Mouse (Mus musculus): Measurements from ENCODE around the gene Zfand3. TPM values are rescaled to one million over a fixed set of nuclear protein-coding genes. Genes with fewer than 3 reads are reported as not detected.

Gene Zfand3
- total and polyA plus RNA-seq, 2 experiments = 46.7 to 63.3 TPM

DNA sequence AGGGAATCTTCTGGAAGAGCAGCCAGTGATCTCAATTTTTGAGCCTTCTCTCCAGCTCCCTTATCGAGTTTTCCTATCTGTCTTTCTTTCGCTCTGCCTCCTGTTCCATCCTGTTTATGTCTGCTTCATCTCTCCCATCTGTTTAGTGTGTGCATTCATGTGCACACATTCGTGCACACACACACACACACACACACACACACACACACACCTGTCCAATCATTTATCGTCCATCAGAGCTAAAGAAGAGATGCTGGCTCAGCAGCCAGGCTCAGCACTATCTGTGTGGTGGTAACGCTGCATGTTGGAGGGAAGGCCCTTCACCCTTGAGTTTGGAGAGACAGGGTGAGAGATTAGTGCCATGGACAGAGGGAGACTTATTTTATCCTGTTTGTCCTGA lies 21.3 kb upstream of the Zfand3 start:
- H3K27ac ChIP-seq (replicated peaks; ENCODE audit: insufficient read depth, low read depth, low read length) = no peak overlapping the region
- H3K27me3 ChIP-seq (ENCODE audit: control insufficient read depth, insufficient read depth, low read length) = no peaks in the 10 kb centered on the region
- 89% methylated on average over 5 of the region's 5 CpGs for WGBS
- no peak overlapping the region for H3K9ac ChIP-seq (ENCODE audit: low read depth, low read length)
- no peak for DNase-seq (ENCODE audit: extremely low read depth, low read depth, low spot score)
- no peaks in the 10 kb centered on the region for H3K79me2 ChIP-seq (ENCODE audit: control insufficient read depth, insufficient read depth, low read length)
- H3K36me3 ChIP-seq (ENCODE audit: control insufficient read depth, insufficient read depth, low read length) = no peaks in the 10 kb centered on the region
- TF ChIP-seq CTCF (IDR thresholded peaks at IDR 0.05; ENCODE audit: low read depth, low read length) (no peak), POLR2A (IDR thresholded peaks at IDR 0.05; ENCODE audit: extremely low read depth, insufficient read depth, low read length) (no peak)
- H3K4me1 ChIP-seq (ENCODE audit: control insufficient read depth, insufficient read depth, low read length) = peaks cover 3% of the 10 kb centered on the region; the same call in 1 of the 2 replicates
- no peak overlapping the region for H3K4me3 ChIP-seq (ENCODE audit: insufficient read depth, low read depth, low read length)

DNA sequence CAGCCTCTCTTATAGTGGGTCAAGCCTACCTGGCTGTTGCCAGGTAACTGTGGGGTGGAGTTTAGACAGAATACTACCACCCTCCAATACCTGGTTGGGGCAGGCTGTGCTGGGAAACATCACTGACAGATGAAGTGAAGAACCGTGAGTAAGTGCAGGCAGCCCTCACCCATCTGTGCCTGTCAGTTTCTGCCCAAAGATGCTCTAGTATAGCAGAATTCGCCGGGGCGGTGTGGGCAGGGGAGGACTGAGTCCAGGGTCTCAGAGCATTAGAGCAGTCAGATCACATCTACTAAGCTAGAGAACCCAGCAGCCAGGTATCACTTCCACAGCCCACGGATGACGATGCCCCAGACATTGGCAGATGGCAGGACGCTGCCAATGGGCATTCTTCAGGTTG lies 19.6 kb upstream of the Zfand3 start:
- H3K4me1 ChIP-seq (ENCODE audit: control insufficient read depth, insufficient read depth, low read length) = peaks cover 3% of the 10 kb centered on the region; the same call in 1 of the 2 replicates
- no peak overlapping the region for H3K9ac ChIP-seq (ENCODE audit: low read depth, low read length)
- H3K36me3 ChIP-seq (ENCODE audit: control insufficient read depth, insufficient read depth, low read length) = no peaks in the 10 kb centered on the region
- no peaks in the 10 kb centered on the region for H3K27me3 ChIP-seq (ENCODE audit: control insufficient read depth, insufficient read depth, low read length)
- no peak overlapping the region for H3K27ac ChIP-seq (replicated peaks; ENCODE audit: insufficient read depth, low read depth, low read length)
- 85% methylated on average over 7 of the region's 7 CpGs for WGBS
- TF ChIP-seq CTCF (IDR thresholded peaks at IDR 0.05; ENCODE audit: low read depth, low read length) = no peak
- no peak for TF ChIP-seq POLR2A (IDR thresholded peaks at IDR 0.05; ENCODE audit: extremely low read depth, insufficient read depth, low read length)
- no peak for DNase-seq (ENCODE audit: extremely low read depth, low read depth, low spot score)
- no peak overlapping the region for H3K4me3 ChIP-seq (ENCODE audit: insufficient read depth, low read depth, low read length)
- no peaks in the 10 kb centered on the region for H3K79me2 ChIP-seq (ENCODE audit: control insufficient read depth, insufficient read depth, low read length)

DNA sequence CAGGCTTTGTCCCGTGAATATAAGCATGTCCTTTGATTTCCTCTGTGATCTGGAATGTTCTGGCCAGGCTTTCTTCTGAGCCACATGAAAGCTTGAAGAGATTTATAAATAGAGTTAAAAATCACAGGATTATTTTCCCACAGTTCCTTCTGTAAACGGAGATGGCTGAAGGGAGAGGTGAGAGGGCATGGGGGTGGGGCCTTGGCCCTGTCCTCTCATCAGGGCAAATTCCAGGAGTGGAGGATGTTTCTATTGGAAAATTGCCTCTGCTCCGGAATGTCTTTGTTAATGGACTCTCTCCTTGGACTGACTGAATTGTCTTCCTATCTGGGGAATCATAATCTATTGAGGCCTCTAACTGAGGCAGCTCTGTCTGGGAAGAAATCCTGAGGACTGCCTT lies 19.0 kb upstream of the Zfand3 start:
- TF ChIP-seq CTCF (IDR thresholded peaks at IDR 0.05; ENCODE audit: low read depth, low read length) (no peak), POLR2A (IDR thresholded peaks at IDR 0.05; ENCODE audit: extremely low read depth, insufficient read depth, low read length) (no peak)
- H3K36me3 ChIP-seq (ENCODE audit: control insufficient read depth, insufficient read depth, low read length) = no peaks in the 10 kb centered on the region
- no peak overlapping the region for H3K4me3 ChIP-seq (ENCODE audit: insufficient read depth, low read depth, low read length)
- no peaks in the 10 kb centered on the region for H3K27me3 ChIP-seq (ENCODE audit: control insufficient read depth, insufficient read depth, low read length)
- no peak overlapping the region for H3K27ac ChIP-seq (replicated peaks; ENCODE audit: insufficient read depth, low read depth, low read length)
- peak; percentile 75 for DNase-seq (ENCODE audit: extremely low read depth, low read depth, low spot score)
- no peak overlapping the region for H3K9ac ChIP-seq (ENCODE audit: low read depth, low read length)
- H3K79me2 ChIP-seq (ENCODE audit: control insufficient read depth, insufficient read depth, low read length) = no peaks in the 10 kb centered on the region
- peaks cover 3% of the 10 kb centered on the region; the same call in 1 of the 2 replicates for H3K4me1 ChIP-seq (ENCODE audit: control insufficient read depth, insufficient read depth, low read length)
- 24% methylated on average over 3 of the region's 3 CpGs for WGBS

DNA sequence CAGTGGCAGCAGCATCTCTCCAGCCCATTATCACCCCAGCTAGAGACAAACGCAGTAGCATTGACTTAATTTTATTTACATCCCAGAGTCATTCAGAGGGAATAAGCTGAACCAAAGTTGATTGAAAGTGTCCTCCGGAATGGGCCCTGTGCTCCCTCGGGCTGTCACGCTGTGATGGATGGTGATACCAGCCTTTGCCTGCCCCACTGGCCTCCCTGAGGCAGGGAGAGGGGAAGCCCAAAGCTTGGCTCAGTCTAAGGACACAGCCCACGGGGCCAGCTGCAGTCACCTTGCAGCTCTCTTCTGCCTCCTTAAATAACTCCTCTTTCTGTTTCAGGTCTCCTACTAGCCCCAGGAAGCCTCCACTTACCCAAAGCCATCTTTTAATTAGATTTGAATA lies 16.4 kb upstream of the Zfand3 start:
- 60% methylated on average over 5 of the region's 5 CpGs for WGBS
- no peak overlapping the region for H3K27ac ChIP-seq (replicated peaks; ENCODE audit: insufficient read depth, low read depth, low read length)
- no peak for DNase-seq (ENCODE audit: extremely low read depth, low read depth, low spot score)

DNA sequence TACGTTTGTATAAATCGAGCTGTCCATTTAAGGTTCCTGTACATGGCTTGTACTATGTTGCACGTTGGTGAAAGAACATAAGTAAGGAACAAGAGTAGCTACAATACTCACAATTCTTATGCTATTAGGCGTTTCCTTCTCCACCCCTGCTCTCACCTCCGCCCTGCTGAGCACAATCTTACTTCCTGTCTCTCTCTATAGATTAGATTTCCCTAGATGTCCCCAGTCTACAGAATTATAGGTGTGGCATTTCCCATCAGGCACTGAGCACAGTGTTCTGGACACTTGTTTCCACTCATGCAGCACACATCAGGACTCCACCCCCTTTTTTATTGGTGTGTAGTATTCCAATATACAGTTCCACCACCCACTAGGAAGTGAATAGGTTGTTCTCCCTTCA lies 14.9 kb upstream of the Zfand3 start:
- Histone ChIP-seq H3K36me3 (ENCODE audit: control insufficient read depth, insufficient read depth, low read length) (no peaks in the 10 kb centered on the region), H3K27ac (replicated peaks; ENCODE audit: insufficient read depth, low read depth, low read length) (no peak overlapping the region), H3K79me2 (ENCODE audit: control insufficient read depth, insufficient read depth, low read length) (no peaks in the 10 kb centered on the region), H3K4me1 (ENCODE audit: control insufficient read depth, insufficient read depth, low read length) (peaks cover 3% of the 10 kb centered on the region; the same call in 1 of the 2 replicates), H3K4me3 (ENCODE audit: insufficient read depth, low read depth, low read length) (no peak overlapping the region), H3K27me3 (ENCODE audit: control insufficient read depth, insufficient read depth, low read length) (no peaks in the 10 kb centered on the region), H3K9ac (ENCODE audit: low read depth, low read length) (no peak overlapping the region)
- no peak for DNase-seq (ENCODE audit: extremely low read depth, low read depth, low spot score)
- 91% methylated on average over 5 of the region's 5 CpGs for WGBS
- TF ChIP-seq POLR2A (IDR thresholded peaks at IDR 0.05; ENCODE audit: extremely low read depth, insufficient read depth, low read length) (no peak), CTCF (IDR thresholded peaks at IDR 0.05; ENCODE audit: low read depth, low read length) (no peak)

More for the DNA sequence above, 16.4 kb upstream of the Zfand3 start:
- H3K36me3 ChIP-seq (ENCODE audit: control insufficient read depth, insufficient read depth, low read length) = no peaks in the 10 kb centered on the region
- no peaks in the 10 kb centered on the region for H3K79me2 ChIP-seq (ENCODE audit: control insufficient read depth, insufficient read depth, low read length)
- peaks cover 3% of the 10 kb centered on the region; the same call in 1 of the 2 replicates for H3K4me1 ChIP-seq (ENCODE audit: control insufficient read depth, insufficient read depth, low read length)
- H3K4me3 ChIP-seq (ENCODE audit: insufficient read depth, low read depth, low read length) = no peak overlapping the region
- TF ChIP-seq POLR2A (IDR thresholded peaks at IDR 0.05; ENCODE audit: extremely low read depth, insufficient read depth, low read length) (no peak), CTCF (IDR thresholded peaks at IDR 0.05; ENCODE audit: low read depth, low read length) (no peak)
- H3K27me3 ChIP-seq (ENCODE audit: control insufficient read depth, insufficient read depth, low read length) = no peaks in the 10 kb centered on the region
- no peak overlapping the region for H3K9ac ChIP-seq (ENCODE audit: low read depth, low read length)

DNA sequence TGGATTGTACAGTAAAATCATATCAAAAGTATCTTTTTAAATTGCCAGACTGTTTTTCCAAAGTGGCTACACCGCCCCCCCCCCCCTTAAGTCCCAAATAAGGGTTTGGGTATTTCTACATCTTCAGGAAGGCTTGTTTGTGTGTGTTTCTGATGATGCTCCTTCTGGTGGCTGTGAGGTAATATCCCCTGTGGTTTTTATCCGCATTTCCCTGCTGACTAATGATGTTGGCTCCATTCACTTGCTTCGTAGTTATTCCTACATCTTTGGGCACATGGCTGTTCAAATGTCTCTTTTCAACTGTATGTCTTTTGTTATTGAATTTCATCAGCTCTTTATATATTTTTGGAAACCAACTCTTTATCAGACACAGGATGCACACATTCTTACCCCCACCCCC lies 14.4 kb upstream of the Zfand3 start:
- H3K4me1 ChIP-seq (ENCODE audit: control insufficient read depth, insufficient read depth, low read length) = peaks cover 3% of the 10 kb centered on the region; the same call in 1 of the 2 replicates
- no peaks in the 10 kb centered on the region for H3K36me3 ChIP-seq (ENCODE audit: control insufficient read depth, insufficient read depth, low read length)
- no peaks in the 10 kb centered on the region for H3K27me3 ChIP-seq (ENCODE audit: control insufficient read depth, insufficient read depth, low read length)
- TF ChIP-seq POLR2A (IDR thresholded peaks at IDR 0.05; ENCODE audit: extremely low read depth, insufficient read depth, low read length) = no peak
- TF ChIP-seq CTCF (IDR thresholded peaks at IDR 0.05; ENCODE audit: low read depth, low read length) = no peak
- no peak overlapping the region for H3K4me3 ChIP-seq (ENCODE audit: insufficient read depth, low read depth, low read length)
- 94% methylated on average over 3 of the region's 3 CpGs for WGBS
- H3K27ac ChIP-seq (replicated peaks; ENCODE audit: insufficient read depth, low read depth, low read length) = no peak overlapping the region
- H3K9ac ChIP-seq (ENCODE audit: low read depth, low read length) = no peak overlapping the region
- DNase-seq (ENCODE audit: extremely low read depth, low read depth, low spot score) = no peak
- no peaks in the 10 kb centered on the region for H3K79me2 ChIP-seq (ENCODE audit: control insufficient read depth, insufficient read depth, low read length)
